Mouse (Mus musculus): ENCODE results near the gene Cldn4. TPM values are rescaled to one million over a fixed set of nuclear protein-coding genes. Genes with fewer than 3 reads are reported as not detected.

Cldn4 gene
- polyA plus RNA-seq, 1 experiment from 2014 or later = 78.3 TPM

GRCm38 (mm10) chr5:134915311-134915710, 31.4 kb downstream of the Cldn4 start, which contains the start of gene Cldn13:
Gene Cldn13, minus strand, starts transcription at chr5:134915526.
- H3K4me1 ChIP-seq (replicated peaks; ENCODE audit: control insufficient read depth, insufficient read depth, low read length) = no peaks in the 10 kb centered on the region
- H3K4me2 ChIP-seq (ENCODE audit: low read length) = no peak within 1 kb of the TSS
- 74% methylated on average over 8 of the region's 8 CpGs for WGBS
- DNase-seq (ENCODE audit: low spot score) (no peak), ATAC-seq (replicated peaks; ENCODE audit: low FRiP score, low TSS enrichment, low read depth) (no peak)
- H3K36me3 ChIP-seq (ENCODE audit: control insufficient read depth, insufficient read depth, low read length) = no peaks in the 10 kb centered on the region
- no peak within 1 kb of the TSS for H3K9ac ChIP-seq (ENCODE audit: low read length)
- H3K4me3 ChIP-seq (ENCODE audit: low read depth, low read length) = no peak within 1 kb of the TSS
- H3K9me3 ChIP-seq (ENCODE audit: control insufficient read depth, low read length) = 0 out of 2 replicates have a peak, but pooled peaks cover 3% of the 10 kb centered on the region
- no peak within 1 kb of the TSS for H3K27ac ChIP-seq (ENCODE audit: low read depth)
- no peaks in the 10 kb centered on the region for H3K27me3 ChIP-seq (replicated peaks; ENCODE audit: control insufficient read depth, insufficient read depth, low read length)

- WGBS = 73% methylated on average over 8 of the region's 8 CpGs
- DNase-seq (ENCODE audit: low spot score) (no peak), ATAC-seq (replicated peaks; ENCODE audit: low FRiP score, low TSS enrichment, low read depth) (no peak)
- Histone ChIP-seq H3K36me3 (ENCODE audit: control insufficient read depth, insufficient read depth, low read length) (no peaks in the 10 kb centered on the region), H3K27ac (ENCODE audit: low read depth) (no peak overlapping the region), H3K4me2 (ENCODE audit: low read length) (no peak overlapping the region), H3K9ac (ENCODE audit: low read length) (no peak overlapping the region), H3K9me3 (ENCODE audit: control insufficient read depth, low read length) (0 out of 2 replicates have a peak, but pooled peaks cover 3% of the 10 kb centered on the region), H3K27me3 (replicated peaks; ENCODE audit: control insufficient read depth, insufficient read depth, low read length) (no peaks in the 10 kb centered on the region), H3K4me3 (ENCODE audit: low read depth, low read length) (no peak overlapping the region), H3K4me1 (replicated peaks; ENCODE audit: control insufficient read depth, insufficient read depth, low read length) (no peaks in the 10 kb centered on the region)
Observed at GRCm38 (mm10) chr5:134914510-134914909, 32.2 kb downstream of the Cldn4 start.

GRCm38 (mm10) chr5:134913753-134914152, 33.0 kb downstream of the Cldn4 start:
- Histone ChIP-seq H3K4me1 (replicated peaks; ENCODE audit: control insufficient read depth, insufficient read depth, low read length) (no peaks in the 10 kb centered on the region), H3K4me3 (ENCODE audit: low read depth, low read length) (no peak overlapping the region), H3K4me2 (ENCODE audit: low read length) (no peak overlapping the region), H3K27me3 (replicated peaks; ENCODE audit: control insufficient read depth, insufficient read depth, low read length) (no peaks in the 10 kb centered on the region), H3K27ac (ENCODE audit: low read depth) (no peak overlapping the region), H3K36me3 (ENCODE audit: control insufficient read depth, insufficient read depth, low read length) (no peaks in the 10 kb centered on the region), H3K9ac (ENCODE audit: low read length) (no peak overlapping the region), H3K9me3 (ENCODE audit: control insufficient read depth, low read length) (0 out of 2 replicates have a peak, but pooled peaks cover 3% of the 10 kb centered on the region)
- ATAC-seq (replicated peaks; ENCODE audit: low FRiP score, low TSS enrichment, low read depth) = no peak
- WGBS = 77% methylated on average over 4 of the region's 4 CpGs
- DNase-seq (ENCODE audit: low spot score) = no peak

- Histone ChIP-seq H3K36me3 (ENCODE audit: control insufficient read depth, insufficient read depth, low read length) (no peaks in the 10 kb centered on the region), H3K4me2 (ENCODE audit: low read length) (no peak overlapping the region), H3K9ac (ENCODE audit: low read length) (no peak overlapping the region), H3K4me1 (replicated peaks; ENCODE audit: control insufficient read depth, insufficient read depth, low read length) (no peaks in the 10 kb centered on the region), H3K9me3 (ENCODE audit: control insufficient read depth, low read length) (0 out of 2 replicates have a peak, but pooled peaks cover 3% of the 10 kb centered on the region), H3K27ac (ENCODE audit: low read depth) (no peak overlapping the region), H3K4me3 (ENCODE audit: low read depth, low read length) (no peak overlapping the region), H3K27me3 (replicated peaks; ENCODE audit: control insufficient read depth, insufficient read depth, low read length) (no peaks in the 10 kb centered on the region)
- no peak for DNase-seq (ENCODE audit: low spot score)
- 70% methylated on average over 3 of the region's 3 CpGs for WGBS
- no peak for ATAC-seq (replicated peaks; ENCODE audit: low FRiP score, low TSS enrichment, low read depth)
Observed at GRCm38 (mm10) chr5:134913352-134913751, 33.4 kb downstream of the Cldn4 start.

- H3K9ac ChIP-seq (ENCODE audit: low read length) = no peak overlapping the region
- WGBS = 88% methylated on average over 2 of the region's 2 CpGs
- DNase-seq (ENCODE audit: low spot score) = no peak
- no peaks in the 10 kb centered on the region for H3K36me3 ChIP-seq (ENCODE audit: control insufficient read depth, insufficient read depth, low read length)
- no peaks in the 10 kb centered on the region for H3K27me3 ChIP-seq (replicated peaks; ENCODE audit: control insufficient read depth, insufficient read depth, low read length)
- no peak overlapping the region for H3K4me3 ChIP-seq (ENCODE audit: low read depth, low read length)
- no peak for ATAC-seq (replicated peaks; ENCODE audit: low FRiP score, low TSS enrichment, low read depth)
- H3K4me1 ChIP-seq (replicated peaks; ENCODE audit: control insufficient read depth, insufficient read depth, low read length) = no peaks in the 10 kb centered on the region
- H3K27ac ChIP-seq (ENCODE audit: low read depth) = no peak overlapping the region
- no peaks in the 10 kb centered on the region for H3K9me3 ChIP-seq (ENCODE audit: control insufficient read depth, low read length)
- H3K4me2 ChIP-seq (ENCODE audit: low read length) = no peak overlapping the region
Observed at GRCm38 (mm10) chr5:134911901-134912300, 34.8 kb downstream of the Cldn4 start.

- DNase-seq (ENCODE audit: low spot score) (peak; percentile 99), ATAC-seq (replicated peaks; ENCODE audit: low FRiP score, low TSS enrichment, low read depth) (peak; percentile 81)
- no peak overlapping the region for H3K27ac ChIP-seq (ENCODE audit: low read depth)
- H3K4me3 ChIP-seq (ENCODE audit: low read depth, low read length) = no peak overlapping the region
- H3K4me2 ChIP-seq (ENCODE audit: low read length) = no peak overlapping the region
- no peaks in the 10 kb centered on the region for H3K4me1 ChIP-seq (replicated peaks; ENCODE audit: control insufficient read depth, insufficient read depth, low read length)
- H3K9ac ChIP-seq (ENCODE audit: low read length) = no peak overlapping the region
- WGBS = 1% methylated on average over 13 of the region's 13 CpGs
- H3K9me3 ChIP-seq (ENCODE audit: control insufficient read depth, low read length) = no peaks in the 10 kb centered on the region
- no peaks in the 10 kb centered on the region for H3K27me3 ChIP-seq (replicated peaks; ENCODE audit: control insufficient read depth, insufficient read depth, low read length)
- H3K36me3 ChIP-seq (ENCODE audit: control insufficient read depth, insufficient read depth, low read length) = no peaks in the 10 kb centered on the region
Observed at GRCm38 (mm10) chr5:134907135-134907534, 39.6 kb downstream of the Cldn4 start.

GRCm38 (mm10) chr5:134906633-134907032, 40.1 kb downstream of the Cldn4 start, which contains the start of gene Tmem270:
Gene Tmem270, minus strand, starts transcription at chr5:134906733.
- Histone ChIP-seq H3K9me3 (ENCODE audit: control insufficient read depth, low read length) (no peaks in the 10 kb centered on the region), H3K4me1 (replicated peaks; ENCODE audit: control insufficient read depth, insufficient read depth, low read length) (no peaks in the 10 kb centered on the region), H3K27me3 (replicated peaks; ENCODE audit: control insufficient read depth, insufficient read depth, low read length) (no peaks in the 10 kb centered on the region), H3K4me2 (ENCODE audit: low read length) (no peak within 1 kb of the TSS), H3K4me3 (ENCODE audit: low read depth, low read length) (no peak within 1 kb of the TSS), H3K36me3 (ENCODE audit: control insufficient read depth, insufficient read depth, low read length) (no peaks in the 10 kb centered on the region), H3K9ac (ENCODE audit: low read length) (no peak within 1 kb of the TSS), H3K27ac (ENCODE audit: low read depth) (no peak within 1 kb of the TSS)
- ATAC-seq (replicated peaks; ENCODE audit: low FRiP score, low TSS enrichment, low read depth) (0 out of 2 replicates have a peak, but pooled peaks have one; percentile 18), DNase-seq (ENCODE audit: low spot score) (no peak)
- WGBS = 84% methylated on average over 6 of the region's 6 CpGs

- no peak for DNase-seq (ENCODE audit: low spot score)
- H3K4me1 ChIP-seq (replicated peaks; ENCODE audit: control insufficient read depth, insufficient read depth, low read length) = peaks cover 12% of the 10 kb centered on the region
- no peak; the same call in 1 of the 2 replicates for ATAC-seq (replicated peaks; ENCODE audit: low FRiP score, low TSS enrichment, low read depth)
- H3K27me3 ChIP-seq (replicated peaks; ENCODE audit: control insufficient read depth, insufficient read depth, low read length) = no peaks in the 10 kb centered on the region
- H3K9me3 ChIP-seq (ENCODE audit: control insufficient read depth, low read length) = no peaks in the 10 kb centered on the region
- no peak overlapping the region for H3K4me2 ChIP-seq (ENCODE audit: low read length)
- no peak overlapping the region for H3K4me3 ChIP-seq (ENCODE audit: low read depth, low read length)
- H3K9ac ChIP-seq (ENCODE audit: low read length) = no peak overlapping the region
- WGBS = 69% methylated on average over 8 of the region's 8 CpGs
- H3K27ac ChIP-seq (ENCODE audit: low read depth) = no peak overlapping the region
- no peaks in the 10 kb centered on the region for H3K36me3 ChIP-seq (ENCODE audit: control insufficient read depth, insufficient read depth, low read length)
Observed at GRCm38 (mm10) chr5:134901644-134902027, 45.1 kb downstream of the Cldn4 start.

GRCm38 (mm10) chr5:134901012-134901643, 45.6 kb downstream of the Cldn4 start:
- peaks cover 12% of the 10 kb centered on the region for H3K4me1 ChIP-seq (replicated peaks; ENCODE audit: control insufficient read depth, insufficient read depth, low read length)
- DNase-seq (ENCODE audit: low spot score) (peak; percentile 60), ATAC-seq (replicated peaks; ENCODE audit: low FRiP score, low TSS enrichment, low read depth) (peak; percentile 56)
- H3K36me3 ChIP-seq (ENCODE audit: control insufficient read depth, insufficient read depth, low read length) = no peaks in the 10 kb centered on the region
- 26% methylated on average over 12 of the region's 12 CpGs for WGBS
- no peak overlapping the region for H3K4me2 ChIP-seq (ENCODE audit: low read length)
- no peak overlapping the region for H3K27ac ChIP-seq (ENCODE audit: low read depth)
- H3K4me3 ChIP-seq (ENCODE audit: low read depth, low read length) = no peak overlapping the region
- H3K9ac ChIP-seq (ENCODE audit: low read length) = no peak overlapping the region
- no peaks in the 10 kb centered on the region for H3K27me3 ChIP-seq (replicated peaks; ENCODE audit: control insufficient read depth, insufficient read depth, low read length)
- H3K9me3 ChIP-seq (ENCODE audit: control insufficient read depth, low read length) = no peaks in the 10 kb centered on the region
